9 mouse cellular contexts compared by ENCODE assay signal in the genomic region with DNA sequence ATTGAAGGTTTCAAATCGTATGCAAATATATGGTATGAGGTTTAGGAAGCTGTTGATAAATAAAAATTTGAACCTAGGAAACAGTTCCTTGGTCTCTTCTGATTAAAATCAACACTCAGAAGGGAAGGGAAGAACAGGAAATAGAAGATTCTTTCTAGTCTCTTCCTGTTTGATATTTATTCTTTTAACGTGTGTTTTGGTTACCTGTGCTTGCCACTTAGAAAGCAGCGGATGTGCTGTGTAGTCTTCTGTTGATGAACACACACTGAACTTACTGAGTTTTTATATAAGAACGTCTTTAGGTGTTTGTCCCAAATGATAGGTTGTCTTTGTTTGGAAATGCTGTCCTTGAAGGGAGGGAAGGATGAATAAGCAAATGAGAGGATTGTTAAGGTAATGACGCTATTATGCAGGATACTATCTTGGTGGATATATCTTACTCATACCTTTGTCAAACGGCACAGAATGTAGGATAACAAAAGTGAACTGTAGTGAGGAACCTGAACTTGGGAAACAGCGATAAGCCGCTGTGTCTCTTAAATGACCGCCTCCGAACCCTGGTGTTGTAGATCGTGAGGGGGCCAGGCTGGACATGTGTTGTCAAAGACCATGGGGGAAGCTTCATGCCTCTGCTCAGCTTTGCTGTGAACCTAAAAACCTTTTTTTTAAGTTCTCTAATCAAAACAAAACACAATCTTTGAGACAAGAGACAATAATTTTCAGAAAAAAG. TPM values are rescaled to one million over a fixed set of nuclear protein-coding genes. Genes with fewer than 3 reads are reported as not detected.
DNase-seq lines count a peak whose midpoint lies in the region; ATAC-seq and TF ChIP-seq lines count a peak whose summit lies in the region.
"Had no signal": no experiment of that assay in that cellular context is flagged by ENCODE, and none has a peak within 500 bp of the region (broad histone marks: within the 10 kb centered on the region; RNA-seq: fewer than 3 reads in every experiment).

No protein-coding gene starts in this region.

- peaks cover 15% of the 10 kb centered on the region for H3K4me1 ChIP-seq in kidney, postnatal 0 days (replicated peaks; ENCODE audit: insufficient read depth, low read length)
- no peaks in the 10 kb centered on the region; the same call in 1 of the 2 replicates for H3K4me1 ChIP-seq in bone marrow, adult 2 months (ENCODE audit: control insufficient read depth, insufficient read depth, low read length)
- peaks cover 20% of the 10 kb centered on the region for H3K4me1 ChIP-seq in hindbrain, embryonic 15.5 days (replicated peaks)

- H3K9ac ChIP-seq in kidney, postnatal 0 days (ENCODE audit: low read depth, low read length): no peak overlapping the region
- H3K9ac ChIP-seq in hindbrain, embryonic 15.5 days: peak overlapping the region; percentile 73

- TF ChIP-seq CTCF in kidney, postnatal 0 days (IDR thresholded peaks at IDR 0.05; ENCODE audit: low read depth): no peak
- TF ChIP-seq CTCF in bone marrow, adult 2 months (IDR thresholded peaks at IDR 0.05; ENCODE audit: control insufficient read depth, insufficient read depth, low read length): no peak

- H3K27ac ChIP-seq in kidney, postnatal 0 days: peak overlapping the region; percentile 74; the same call in 1 of the 2 replicates
- H3K27ac ChIP-seq in bone marrow, adult 2 months (ENCODE audit: control insufficient read depth, insufficient read depth, low read depth, low read length, poor library complexity): peak overlapping the region; percentile 71; the same call in 1 of the 2 replicates
- no peak overlapping the region for H3K27ac ChIP-seq in hindbrain, embryonic 15.5 days (replicated peaks)

- H3K79me2 ChIP-seq in myocyte (ENCODE audit: control insufficient read depth, insufficient read depth): peaks cover 55% of the 10 kb centered on the region

- 60% methylated on average over 11 of the region's 11 CpGs for WGBS in kidney, postnatal 0 days
- 16% methylated on average over 11 of the region's 11 CpGs for WGBS in bone marrow, adult 2 months
- 57% methylated on average over 11 of the region's 11 CpGs for WGBS in hindbrain, embryonic 15.5 days

- H3ac ChIP-seq in myocyte (ENCODE audit: control insufficient read depth, insufficient read length): no peak overlapping the region

- no peaks in the 10 kb centered on the region for H3K36me3 ChIP-seq in kidney, postnatal 0 days (ENCODE audit: insufficient read depth, low read length)
- no peaks in the 10 kb centered on the region for H3K36me3 ChIP-seq in hindbrain, embryonic 15.5 days
- H3K36me3 ChIP-seq in myocyte (ENCODE audit: control insufficient read depth, insufficient read depth): no peaks in the 10 kb centered on the region

- no peak for ATAC-seq in kidney, postnatal 0 days (replicated peaks; ENCODE audit: low FRiP score, low read depth)
- ATAC-seq in hindbrain, embryonic 15.5 days (ENCODE audit: low FRiP score, low read depth): no peak

- H3K27me3 ChIP-seq in kidney, postnatal 0 days (ENCODE audit: insufficient read depth, low read length): no peaks in the 10 kb centered on the region
- H3K27me3 ChIP-seq in hindbrain, embryonic 15.5 days: no peaks in the 10 kb centered on the region
- H3K27me3 ChIP-seq in myocyte (ENCODE audit: control insufficient read depth, insufficient read depth, insufficient read length): no peaks in the 10 kb centered on the region
- H3K27me3 ChIP-seq: Patski had no signal

- H3K4me3 ChIP-seq in kidney, postnatal 0 days (replicated peaks; ENCODE audit: low read depth, low read length): peak overlapping the region; percentile 82
- H3K4me3 ChIP-seq in bone marrow, adult 2 months (replicated peaks; ENCODE audit: control insufficient read depth, low read depth, low read length): peak overlapping the region; percentile 77
- peak overlapping the region; percentile 67 for H3K4me3 ChIP-seq in hindbrain, embryonic 15.5 days
- peak overlapping the region; percentile 67 for H3K4me3 ChIP-seq in myocyte

- no peaks in the 10 kb centered on the region for H3K9me3 ChIP-seq in kidney, postnatal 0 days (replicated peaks; ENCODE audit: low read length)
- H3K9me3 ChIP-seq in hindbrain, embryonic 15.5 days: no peaks in the 10 kb centered on the region

- no peak for TF ChIP-seq POLR2A in bone marrow, adult 2 months (IDR thresholded peaks at IDR 0.05; ENCODE audit: borderline replicate concordance, control insufficient read depth, low read depth, low read length)
- no peak for TF ChIP-seq POLR2A in myocyte (IDR thresholded peaks at IDR 0.05; ENCODE audit: insufficient read length, low read depth)

- no peak for DNase-seq in kidney, postnatal 0 days (ENCODE audit: low spot score)
- DNase-seq in kidney, postnatal 14 days: no peak
- no peak for DNase-seq in cerebellum, postnatal 10 days
- no peak for DNase-seq in embryo, embryonic 10.5 days (ENCODE audit: low spot score)
- DNase-seq in gastrocnemius, postnatal 25 days: no peak

- H3K4me2 ChIP-seq in kidney, postnatal 0 days (ENCODE audit: low read length): peak overlapping the region; percentile 69
- H3K4me2 ChIP-seq in hindbrain, embryonic 15.5 days: peak overlapping the region; percentile 80
- H3K4me2 ChIP-seq in myocyte (ENCODE audit: low read depth): peak overlapping the region; percentile 84

TF ChIP-seq in myocyte, 11 proteins besides CTCF, POLR2A, EP300 and RAD21:
- TF ChIP-seq USF1 (IDR thresholded peaks at IDR 0.05; ENCODE audit: low read depth): no peak
- TF ChIP-seq REST (IDR thresholded peaks at IDR 0.05; ENCODE audit: insufficient read depth, insufficient read length): no peak
- TF ChIP-seq MYOD1 (IDR thresholded peaks at IDR 0.05; ENCODE audit: control insufficient read depth in 1 of 3, insufficient read length in 2 of 3, low read depth in 2 of 3): no peak
- no peak for TF ChIP-seq MAX (IDR thresholded peaks at IDR 0.05; ENCODE audit: low read depth)
- TF ChIP-seq TCF3 (IDR thresholded peaks at IDR 0.05; ENCODE audit: insufficient read length, low read depth): no peak
- TF ChIP-seq TCF12 (IDR thresholded peaks at IDR 0.05; ENCODE audit: insufficient read depth, poor library complexity, severe bottlenecking): no peak
- no peak for TF ChIP-seq POLR2AphosphoS2 (IDR thresholded peaks at IDR 0.05; ENCODE audit: insufficient read length, low read depth)
- no peak for TF ChIP-seq CEBPB (IDR thresholded peaks at IDR 0.05; ENCODE audit: insufficient read depth, poor library complexity, severe bottlenecking)
- no peak for TF ChIP-seq SRF (IDR thresholded peaks at IDR 0.05; ENCODE audit: control insufficient read depth, insufficient read length, low read depth)
- TF ChIP-seq E2F4 (IDR thresholded peaks at IDR 0.05; ENCODE audit: insufficient read depth): no peak
- no peak for TF ChIP-seq MYOG (IDR thresholded peaks at IDR 0.05; ENCODE audit: control insufficient read depth in 1 of 3, insufficient read depth in 1 of 3, insufficient read length in 2 of 3, low read depth in 2 of 3)

RNA-seq across cellular contexts. Expression of gene Tes, which starts 1.4 kb away (rescaled TPM):
- polyA plus RNA-seq in kidney, postnatal 0 days (2015; fragmentation: Nextera tagmentation; extraction: Ambion mirVana): 70.8 and 75.1 TPM in 2 replicates
- 2.3 and 11.7 TPM in 2 replicates for polyA plus RNA-seq in bone marrow, adult 2 months (2011; ENCODE audit: insufficient read depth, insufficient read length, low replicate concordance, missing spikeins)
- 54.4 and 57.1 TPM in 2 replicates for polyA plus RNA-seq in hindbrain, embryonic 15.5 days (2015; fragmentation: Nextera tagmentation; extraction: Ambion mirVana)
- polyA plus RNA-seq in myocyte (2012; fragmentation: generic; extraction: Trizol): 34.5 TPM
- 1 to 10 TPM; 1.3 to 2.3 TPM for total RNA-seq in gastrocnemius, postnatal 25 days (2021)
